Mouse (Mus musculus) layer of hippocampus, adult 18-20 months (tissue): ENCODE results near the gene Ahcyl1. TPM values are rescaled to one million over a fixed set of nuclear protein-coding genes. Genes with fewer than 3 reads are reported as not detected.

Experiments used
- DNase-seq, 2 experiments: peaks; one replicate each; pipeline ENCODE4 v3.0.0; 2022; ENCODE audit warnings: low spot score in 2 of 2
- total RNA-seq, 2 experiments: library from RNA; stranded (reverse); gene quantifications; 2 replicates each; pipeline ENCODE4 v1.2.3; 2021

Gene Ahcyl1
- total RNA-seq, 2 experiments from 2014 or later = 323 to 325 TPM

DNA sequence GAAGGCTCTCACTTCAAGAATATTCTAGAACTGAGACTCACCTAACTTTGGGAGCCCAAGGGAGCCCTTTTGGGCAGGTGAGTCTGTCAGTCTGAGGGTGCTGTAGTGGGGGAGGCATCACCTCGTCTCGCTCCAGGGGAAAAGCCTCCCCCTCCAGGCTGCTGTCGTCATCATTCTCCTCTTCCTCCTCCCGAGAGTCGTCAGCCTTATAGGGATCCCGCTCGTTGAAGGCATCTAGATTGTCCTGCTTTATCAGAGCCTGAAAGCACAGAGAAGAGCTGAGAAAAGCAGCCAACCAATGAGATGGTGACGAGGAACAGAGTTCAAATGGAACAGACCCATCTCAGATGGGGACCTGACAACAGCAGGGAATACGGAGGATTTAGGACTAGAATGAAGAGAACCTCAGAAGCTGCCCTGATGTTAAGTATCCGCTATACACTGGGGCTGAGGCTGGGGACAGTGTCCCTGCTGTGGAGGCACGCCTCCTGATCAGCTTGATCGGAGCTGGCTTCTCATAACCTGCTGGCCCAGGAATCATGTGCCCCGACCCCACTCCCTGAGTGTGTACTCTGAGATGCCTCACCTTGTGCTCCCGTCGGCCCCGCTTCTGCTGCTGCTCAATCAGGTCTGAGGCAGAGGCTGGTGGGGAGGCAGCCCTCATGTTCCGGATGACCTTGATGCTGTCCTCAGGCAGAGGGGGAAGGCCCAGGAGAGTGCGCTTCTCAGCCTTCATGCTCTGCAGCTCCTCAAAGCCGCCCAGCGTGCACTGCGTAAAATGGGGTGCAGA is 74.9 kb downstream of the Ahcyl1 start:
- DNase-seq = no peak

DNA sequence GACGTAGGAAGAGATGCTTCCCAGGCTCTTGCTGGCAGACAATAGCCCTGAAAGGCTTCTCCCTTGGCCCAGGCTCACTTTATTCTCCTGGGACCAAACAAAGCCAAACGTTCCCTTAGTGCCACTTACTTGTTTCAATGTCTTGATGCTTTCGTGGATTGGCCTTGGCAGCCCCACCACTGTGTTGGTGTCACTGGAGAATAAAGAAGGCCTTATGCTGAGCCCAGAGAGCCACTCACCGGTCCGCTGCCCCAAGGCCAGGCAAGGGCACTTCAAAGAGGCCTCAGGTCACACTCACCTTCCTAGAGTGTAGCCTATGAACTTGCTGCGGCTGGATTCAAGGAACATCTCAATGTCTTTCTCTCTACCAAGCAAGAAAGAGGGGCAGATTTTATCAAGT is 76.4 kb downstream of the Ahcyl1 start:
- no peak for DNase-seq

DNA sequence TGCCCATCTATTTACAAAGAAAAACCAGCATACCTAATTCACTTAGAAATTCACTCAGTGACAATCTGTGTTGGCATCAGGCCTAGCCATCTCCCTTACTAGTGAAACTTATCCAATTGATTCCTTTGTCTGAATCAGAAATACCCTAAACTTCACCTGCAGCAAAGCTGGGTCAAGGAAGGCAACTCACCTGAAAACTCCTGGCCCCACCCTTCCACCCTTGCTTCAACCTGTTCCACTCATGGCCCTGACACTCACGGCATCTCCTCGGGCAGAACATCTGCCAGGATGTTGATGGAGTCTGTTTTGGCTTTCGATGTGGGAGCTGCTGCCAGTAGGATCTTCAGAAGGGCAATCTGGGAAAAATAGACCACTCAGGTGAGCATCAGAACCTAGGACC is 78.6 kb downstream of the Ahcyl1 start:
- DNase-seq = no peak

Other genes starting within 250 kb of the Ahcyl1 start
- 10 to 100 TPM; 59.7 to 70.6 TPM for gene Kcnc4, start 237.0 kb downstream of the Ahcyl1 start, total RNA-seq
- gene Slc6a17, start 178.5 kb downstream of the Ahcyl1 start, total RNA-seq = 100 to 1,000 TPM; 278 to 282 TPM
- not detected for gene Ubl4b, start 141.5 kb downstream of the Ahcyl1 start, total RNA-seq
- gene Alx3, start 101.5 kb downstream of the Ahcyl1 start, total RNA-seq = under 1 TPM; 0.41 to 0.42 TPM
- gene Gm10961, start 65.2 kb downstream of the Ahcyl1 start, total RNA-seq = not detected
- gene Strip1, start 64.9 kb downstream of the Ahcyl1 start, total RNA-seq = 10 to 100 TPM; 70.4 to 76.2 TPM
- 10 to 100 TPM; 22.0 to 23.3 TPM for gene Csf1, start 63.9 kb upstream of the Ahcyl1 start, total RNA-seq
- not detected for gene Eps8l3, start 180.7 kb upstream of the Ahcyl1 start, total RNA-seq
- gene Gstm5, start 199.3 kb upstream of the Ahcyl1 start, total RNA-seq = 100 to 1,000 TPM; 286 to 295 TPM
- gene Gstm7, start 235.3 kb upstream of the Ahcyl1 start, total RNA-seq = 100 to 1,000 TPM; 171 to 187 TPM
- gene Gstm6, start 247.2 kb upstream of the Ahcyl1 start, total RNA-seq = 10 to 100 TPM; 18.6 to 19.6 TPM